Mouse (Mus musculus): Measurements from ENCODE around the gene Bin2.

DNA sequence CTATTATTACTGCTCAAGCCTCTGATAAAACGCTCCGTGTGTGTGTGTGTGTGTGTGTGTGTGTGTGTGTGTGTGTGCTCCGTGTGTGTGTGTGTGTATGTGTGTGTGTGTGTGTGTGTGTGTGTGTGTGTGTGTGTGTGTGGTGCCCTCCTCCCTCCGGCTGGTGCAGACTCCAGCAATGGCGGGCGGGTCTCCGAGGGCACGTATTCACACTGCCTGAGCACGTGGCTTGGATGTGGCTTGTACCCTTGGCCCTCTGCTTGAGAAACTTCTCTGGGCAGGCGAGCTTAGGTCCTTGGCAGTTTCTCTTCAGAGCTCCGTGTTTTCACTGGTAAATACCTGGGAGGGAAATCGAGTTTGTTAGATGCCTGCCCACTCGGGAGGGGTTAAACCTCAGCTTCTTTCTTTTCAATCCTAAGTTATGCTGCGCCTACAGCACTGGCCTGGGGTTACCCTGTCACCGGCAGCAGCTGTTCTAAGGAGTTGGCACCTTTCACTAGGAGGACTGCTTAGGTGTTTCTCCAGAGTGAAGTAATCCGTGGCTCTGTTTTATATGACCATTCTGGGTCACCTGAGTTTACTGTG is 28.0 kb downstream of the Bin2 start:
- no peak for TF ChIP-seq CTCF (IDR thresholded peaks at IDR 0.05; ENCODE audit: control insufficient read depth, insufficient read depth, insufficient read length)
- no peak for TF ChIP-seq MAX (IDR thresholded peaks at IDR 0.05)
- TF ChIP-seq USF1 (IDR thresholded peaks at IDR 0.05; ENCODE audit: low read depth) = no peak
- no peak for TF ChIP-seq MYOD1 (IDR thresholded peaks at IDR 0.05; ENCODE audit: control insufficient read depth, insufficient read length, low read depth)
- TF ChIP-seq CEBPB (IDR thresholded peaks at IDR 0.05; ENCODE audit: low read depth) = no peak
- TF ChIP-seq MYOG (IDR thresholded peaks at IDR 0.05; ENCODE audit: control insufficient read depth, extremely low read depth, insufficient read length) = no peak
- no peak for TF ChIP-seq FOSL1 (IDR thresholded peaks at IDR 0.05; ENCODE audit: insufficient read depth, low read length, poor library complexity, severe bottlenecking)

Data from C2C12 (cell line).